Mouse (Mus musculus): Measurements from ENCODE around the gene Cdh12. TPM values are rescaled to one million over a fixed set of nuclear protein-coding genes. Genes with fewer than 3 reads are reported as not detected.
"Not testable (repeated sequence)": the region's sequence is repeated elsewhere in the genome, so short reads cannot be mapped to it uniquely, and the experiment has no call there.

Cdh12 gene
- polyA plus RNA-seq, 1 experiment from 2014 or later = 5.7 TPM

DNA sequence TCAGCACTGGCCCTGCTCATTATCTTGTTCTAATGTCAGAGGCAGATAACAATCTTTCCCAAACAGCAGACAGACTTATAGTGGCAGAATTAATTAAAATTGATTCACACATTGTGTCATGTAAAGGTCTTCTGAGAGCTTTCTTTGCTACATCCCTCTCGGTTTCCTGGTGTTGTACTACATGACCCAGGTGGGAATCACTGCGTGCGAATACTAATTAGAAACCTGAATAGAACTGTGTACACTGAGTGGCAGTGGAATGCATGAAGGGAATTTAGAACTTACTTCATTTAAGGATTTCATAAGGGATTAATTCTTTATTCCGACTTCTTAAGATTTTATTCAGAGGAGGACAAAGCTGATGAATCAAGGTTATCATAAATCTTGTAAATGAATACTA is 121.9 kb downstream of the Cdh12 start:
- no peak overlapping the region for H3K4me2 ChIP-seq (ENCODE audit: low read length)
- no peaks in the 10 kb centered on the region for H3K4me1 ChIP-seq (replicated peaks; ENCODE audit: control insufficient read depth, insufficient read depth, low read length)
- H3K36me3 ChIP-seq (ENCODE audit: control insufficient read depth, insufficient read depth) = no peaks in the 10 kb centered on the region
- no peak overlapping the region for H3K27ac ChIP-seq (ENCODE audit: low read length)
- H3K27me3 ChIP-seq (replicated peaks; ENCODE audit: control insufficient read depth, insufficient read depth, low read length) = no peaks in the 10 kb centered on the region
- 54% methylated on average over 4 of the region's 4 CpGs for WGBS
- H3K4me3 ChIP-seq (replicated peaks; ENCODE audit: low read length) = no peak overlapping the region
- H3K9ac ChIP-seq (replicated peaks; ENCODE audit: low read depth, low read length) = no peak overlapping the region
- no peak for ATAC-seq
- no peaks in the 10 kb centered on the region for H3K9me3 ChIP-seq (ENCODE audit: control insufficient read depth, low read length)

DNA sequence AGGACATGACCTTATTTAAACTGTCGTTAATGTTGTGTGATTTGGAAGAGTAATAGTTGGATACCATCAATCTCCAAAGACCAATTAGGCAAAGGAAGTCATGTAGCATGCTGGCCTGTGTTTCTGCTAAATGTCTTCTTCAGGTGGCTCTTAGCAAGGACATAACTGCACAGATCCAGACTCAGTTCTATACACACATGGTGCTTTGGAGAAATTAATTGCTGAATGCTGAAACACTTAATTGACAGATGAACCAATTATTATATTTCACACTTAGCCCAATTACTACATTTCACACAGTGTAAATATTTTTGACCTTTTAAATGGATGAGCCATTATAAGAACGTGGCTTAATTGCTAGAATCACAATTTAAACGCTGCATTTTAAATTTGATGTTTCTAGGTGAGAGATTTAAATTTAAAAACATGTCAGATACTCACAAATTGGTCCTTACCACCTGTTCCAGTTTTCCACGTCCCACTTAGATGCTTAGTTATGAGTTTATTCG is 133.6 kb downstream of the Cdh12 start:
- Histone ChIP-seq H3K27me3 (replicated peaks; ENCODE audit: control insufficient read depth, insufficient read depth, low read length) (no peaks in the 10 kb centered on the region), H3K4me3 (replicated peaks; ENCODE audit: low read length) (no peak overlapping the region), H3K4me2 (ENCODE audit: low read length) (no peak overlapping the region), H3K27ac (ENCODE audit: low read length) (no peak overlapping the region), H3K9me3 (ENCODE audit: control insufficient read depth, low read length) (no peaks in the 10 kb centered on the region), H3K36me3 (ENCODE audit: control insufficient read depth, insufficient read depth) (no peaks in the 10 kb centered on the region), H3K4me1 (replicated peaks; ENCODE audit: control insufficient read depth, insufficient read depth, low read length) (no peaks in the 10 kb centered on the region), H3K9ac (replicated peaks; ENCODE audit: low read depth, low read length) (no peak overlapping the region)
- peak; percentile 63 for ATAC-seq
- 38% methylated on average over 5 of the region's 5 CpGs for WGBS

DNA sequence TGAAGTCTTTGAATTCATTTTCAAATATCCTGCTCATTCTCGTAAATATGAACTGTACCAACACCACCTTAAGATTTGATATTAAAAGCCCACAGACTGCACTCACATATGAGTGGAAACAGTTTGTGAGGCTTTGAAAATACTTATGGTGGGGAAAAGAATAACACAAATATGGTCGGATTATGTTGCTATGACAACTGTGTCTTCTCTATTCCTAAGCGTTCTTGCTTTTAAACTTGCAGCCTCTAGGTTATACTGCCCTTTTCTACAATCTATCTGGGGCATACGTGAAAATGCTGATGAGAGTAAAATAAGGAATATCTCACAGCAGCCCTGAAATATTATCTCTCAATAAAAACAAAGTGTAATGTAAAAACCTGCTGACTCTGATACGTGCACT is 142.5 kb downstream of the Cdh12 start:
- Histone ChIP-seq H3K4me2 (ENCODE audit: low read length) (no peak overlapping the region), H3K9me3 (ENCODE audit: control insufficient read depth, low read length) (no peaks in the 10 kb centered on the region), H3K4me1 (replicated peaks; ENCODE audit: control insufficient read depth, insufficient read depth, low read length) (no peaks in the 10 kb centered on the region), H3K27me3 (replicated peaks; ENCODE audit: control insufficient read depth, insufficient read depth, low read length) (no peaks in the 10 kb centered on the region), H3K27ac (ENCODE audit: low read length) (no peak overlapping the region), H3K36me3 (ENCODE audit: control insufficient read depth, insufficient read depth) (no peaks in the 10 kb centered on the region), H3K9ac (replicated peaks; ENCODE audit: low read depth, low read length) (no peak overlapping the region), H3K4me3 (replicated peaks; ENCODE audit: low read length) (no peak overlapping the region)
- whole genome bisulfite sequencing = 71% methylated on average over 5 of the region's 5 CpGs
- ATAC-seq = no peak

DNA sequence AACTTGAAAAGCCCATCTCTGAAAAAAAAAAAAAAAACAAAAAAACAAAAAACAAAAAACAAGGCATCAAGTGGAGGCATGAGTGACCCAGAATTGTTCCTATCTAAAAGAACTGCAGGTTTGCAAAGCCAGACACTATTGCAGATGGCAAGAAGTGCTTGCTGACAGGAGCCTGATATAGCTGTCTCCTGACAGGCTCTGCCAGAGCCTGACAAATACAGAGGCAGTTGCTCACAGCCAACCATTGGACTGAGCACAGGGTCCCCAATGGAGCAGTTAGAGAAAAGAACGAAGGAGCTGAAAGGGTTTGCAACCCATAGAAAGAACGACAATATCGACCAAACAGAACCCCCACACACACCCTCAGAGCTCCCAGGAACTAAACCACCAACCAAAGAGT is 156.7 kb downstream of the Cdh12 start:
- H3K4me3 ChIP-seq (replicated peaks; ENCODE audit: low read length); H3K36me3 ChIP-seq (ENCODE audit: control insufficient read depth, insufficient read depth); ATAC-seq; H3K9ac ChIP-seq (replicated peaks; ENCODE audit: low read depth, low read length); H3K27me3 ChIP-seq (replicated peaks; ENCODE audit: control insufficient read depth, insufficient read depth, low read length); H3K4me2 ChIP-seq (ENCODE audit: low read length); H3K9me3 ChIP-seq (ENCODE audit: control insufficient read depth, low read length); H3K4me1 ChIP-seq (replicated peaks; ENCODE audit: control insufficient read depth, insufficient read depth, low read length); H3K27ac ChIP-seq (ENCODE audit: low read length): not testable (repeated sequence)
- WGBS = 85% methylated on average over 3 of the region's 3 CpGs

DNA sequence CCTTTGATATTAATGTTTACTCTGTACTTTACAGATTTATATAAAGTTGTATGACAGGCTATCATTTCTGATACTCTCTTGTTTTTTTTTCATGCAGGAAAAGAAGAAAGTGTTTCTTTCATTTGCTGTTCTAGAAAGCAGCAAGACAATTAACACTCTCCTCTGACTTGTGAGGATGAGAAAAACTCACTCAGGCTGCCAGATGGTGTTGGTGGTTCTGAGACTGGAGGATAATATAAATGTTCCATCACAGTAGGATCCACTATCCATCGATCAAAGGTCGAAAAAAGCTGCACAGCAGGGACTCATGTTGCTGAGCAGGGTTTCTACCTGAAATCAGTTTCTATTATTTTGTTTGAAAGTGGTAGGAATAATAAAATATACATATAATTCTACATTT is 185.5 kb downstream of the Cdh12 start:
- WGBS = 74% methylated on average over 2 of the region's 2 CpGs
- no peak overlapping the region for H3K4me3 ChIP-seq (replicated peaks; ENCODE audit: low read length)
- no peaks in the 10 kb centered on the region for H3K27me3 ChIP-seq (replicated peaks; ENCODE audit: control insufficient read depth, insufficient read depth, low read length)
- no peaks in the 10 kb centered on the region for H3K4me1 ChIP-seq (replicated peaks; ENCODE audit: control insufficient read depth, insufficient read depth, low read length)
- H3K27ac ChIP-seq (ENCODE audit: low read length) = no peak overlapping the region
- no peaks in the 10 kb centered on the region for H3K9me3 ChIP-seq (ENCODE audit: control insufficient read depth, low read length)
- no peak overlapping the region for H3K9ac ChIP-seq (replicated peaks; ENCODE audit: low read depth, low read length)
- no peaks in the 10 kb centered on the region for H3K36me3 ChIP-seq (ENCODE audit: control insufficient read depth, insufficient read depth)
- H3K4me2 ChIP-seq (ENCODE audit: low read length) = no peak overlapping the region
- no peak for ATAC-seq

DNA sequence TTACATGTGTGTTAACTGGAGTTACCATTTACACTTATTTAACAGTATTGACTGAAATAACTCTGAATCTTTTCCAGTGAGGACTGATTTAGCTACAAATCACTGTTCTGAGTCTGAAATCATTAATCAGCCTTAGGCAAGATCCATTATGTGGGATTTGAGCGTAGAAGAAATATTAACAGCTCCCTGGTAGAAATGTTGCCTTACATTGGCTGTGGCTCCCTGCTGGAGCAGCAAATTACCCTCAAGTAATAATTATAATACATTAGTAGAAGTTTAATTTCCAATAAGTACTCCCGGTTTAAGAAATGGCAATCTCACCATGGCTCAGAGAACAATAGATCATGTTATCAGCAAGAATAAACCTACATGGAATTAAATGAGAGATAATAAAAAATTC is 190.1 kb downstream of the Cdh12 start:
- H3K4me1 ChIP-seq (replicated peaks; ENCODE audit: control insufficient read depth, insufficient read depth, low read length) = no peaks in the 10 kb centered on the region
- no peaks in the 10 kb centered on the region for H3K27me3 ChIP-seq (replicated peaks; ENCODE audit: control insufficient read depth, insufficient read depth, low read length)
- H3K36me3 ChIP-seq (ENCODE audit: control insufficient read depth, insufficient read depth) = no peaks in the 10 kb centered on the region
- no peak overlapping the region for H3K4me2 ChIP-seq (ENCODE audit: low read length)
- H3K9ac ChIP-seq (replicated peaks; ENCODE audit: low read depth, low read length) = no peak overlapping the region
- H3K27ac ChIP-seq (ENCODE audit: low read length) = no peak overlapping the region
- WGBS = 70% methylated on average over 2 of the region's 2 CpGs
- H3K4me3 ChIP-seq (replicated peaks; ENCODE audit: low read length) = no peak overlapping the region
- ATAC-seq = no peak
- H3K9me3 ChIP-seq (ENCODE audit: control insufficient read depth, low read length) = no peaks in the 10 kb centered on the region

DNA sequence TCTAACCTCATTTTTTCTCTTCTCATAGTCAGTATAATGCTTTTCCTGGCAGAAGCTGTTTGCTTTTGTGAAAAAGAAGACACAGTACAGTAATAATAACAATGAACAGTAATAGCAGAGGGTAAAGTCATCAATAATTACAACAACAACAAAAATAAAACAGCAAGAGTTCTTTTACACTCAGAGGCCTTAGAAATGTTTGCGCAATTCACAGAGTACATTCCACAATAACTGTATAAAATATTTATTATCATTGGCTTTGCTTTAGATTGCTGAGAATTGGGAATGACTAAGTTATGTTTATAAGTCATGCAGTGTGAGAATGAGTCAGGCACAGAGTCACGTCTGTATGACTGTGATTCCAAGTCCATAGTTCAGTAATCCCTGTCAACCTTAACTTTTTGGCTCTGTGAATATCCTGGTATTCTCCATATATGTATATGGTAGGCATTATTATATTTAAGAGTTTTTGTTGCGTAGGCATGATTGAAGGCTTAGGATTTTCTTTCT is 193.9 kb downstream of the Cdh12 start:
- Histone ChIP-seq H3K9me3 (ENCODE audit: control insufficient read depth, low read length) (no peaks in the 10 kb centered on the region), H3K9ac (replicated peaks; ENCODE audit: low read depth, low read length) (no peak overlapping the region), H3K27me3 (replicated peaks; ENCODE audit: control insufficient read depth, insufficient read depth, low read length) (no peaks in the 10 kb centered on the region), H3K4me3 (replicated peaks; ENCODE audit: low read length) (no peak overlapping the region), H3K27ac (ENCODE audit: low read length) (no peak overlapping the region), H3K36me3 (ENCODE audit: control insufficient read depth, insufficient read depth) (no peaks in the 10 kb centered on the region), H3K4me1 (replicated peaks; ENCODE audit: control insufficient read depth, insufficient read depth, low read length) (no peaks in the 10 kb centered on the region), H3K4me2 (ENCODE audit: low read length) (no peak overlapping the region)
- WGBS = 86% methylated on average over 3 of the region's 3 CpGs
- no peak for ATAC-seq

DNA sequence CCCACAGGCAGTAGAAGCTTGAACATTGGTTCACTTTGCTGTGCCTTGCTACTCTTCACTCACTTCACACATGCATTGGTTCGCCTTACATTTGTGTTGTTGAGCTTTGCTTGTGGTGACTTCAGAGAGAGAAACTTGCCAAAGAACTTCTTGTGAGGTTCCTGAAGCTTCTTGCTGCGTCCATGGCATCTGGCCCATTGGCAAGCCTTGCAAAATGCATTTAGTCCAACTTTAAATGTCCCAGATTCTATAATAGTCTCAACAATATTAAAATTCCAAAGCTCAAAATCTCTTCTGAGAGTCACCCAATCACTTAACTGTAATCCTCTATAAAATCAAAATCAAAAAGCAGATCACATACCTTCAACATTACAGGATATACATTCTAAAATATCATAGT is 211.2 kb downstream of the Cdh12 start:
- Histone ChIP-seq H3K36me3 (ENCODE audit: control insufficient read depth, insufficient read depth) (no peaks in the 10 kb centered on the region), H3K27ac (ENCODE audit: low read length) (no peak overlapping the region), H3K9me3 (ENCODE audit: control insufficient read depth, low read length) (no peaks in the 10 kb centered on the region), H3K4me3 (replicated peaks; ENCODE audit: low read length) (no peak overlapping the region), H3K27me3 (replicated peaks; ENCODE audit: control insufficient read depth, insufficient read depth, low read length) (no peaks in the 10 kb centered on the region), H3K4me2 (ENCODE audit: low read length) (no peak overlapping the region), H3K4me1 (replicated peaks; ENCODE audit: control insufficient read depth, insufficient read depth, low read length) (no peaks in the 10 kb centered on the region), H3K9ac (replicated peaks; ENCODE audit: low read depth, low read length) (no peak overlapping the region)
- ATAC-seq = no peak
- 78% methylated on average over 2 of the region's 2 CpGs for WGBS

DNA sequence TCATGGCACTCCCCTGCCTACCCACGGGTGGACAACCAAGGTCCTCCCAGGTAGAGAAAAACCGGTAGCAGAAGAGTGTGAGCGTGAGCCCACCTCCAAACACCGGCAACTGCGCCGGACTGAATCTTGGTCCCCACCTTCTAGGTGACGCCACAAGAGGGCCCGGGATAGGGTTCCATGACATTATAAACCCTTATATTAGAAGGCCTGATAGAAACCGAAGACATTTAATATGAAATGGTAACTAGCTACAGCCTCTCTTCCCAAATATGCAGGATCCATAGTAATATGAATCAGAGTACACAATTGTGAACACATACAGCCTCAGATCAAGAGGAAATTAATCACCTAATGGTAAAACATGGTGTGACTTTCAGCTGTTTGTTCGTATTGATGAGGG is 217.6 kb downstream of the Cdh12 start, which contains the start of gene Acot10:
TSS of gene Acot10 (minus strand) at position 101 of the 400 bp plus-strand sequence.
- no peak within 1 kb of the TSS for H3K9ac ChIP-seq (replicated peaks; ENCODE audit: low read depth, low read length)
- H3K4me3 ChIP-seq (replicated peaks; ENCODE audit: low read length) = no peak within 1 kb of the TSS
- 89% methylated on average over 10 of the region's 10 CpGs for WGBS
- H3K27ac ChIP-seq (ENCODE audit: low read length) = no peak within 1 kb of the TSS
- no peaks in the 10 kb centered on the region for H3K27me3 ChIP-seq (replicated peaks; ENCODE audit: control insufficient read depth, insufficient read depth, low read length)
- H3K36me3 ChIP-seq (ENCODE audit: control insufficient read depth, insufficient read depth) = no peaks in the 10 kb centered on the region
- no peaks in the 10 kb centered on the region for H3K9me3 ChIP-seq (ENCODE audit: control insufficient read depth, low read length)
- no peak within 1 kb of the TSS for H3K4me2 ChIP-seq (ENCODE audit: low read length)
- ATAC-seq = no peak
- H3K4me1 ChIP-seq (replicated peaks; ENCODE audit: control insufficient read depth, insufficient read depth, low read length) = no peaks in the 10 kb centered on the region; the same call in 1 of the 2 replicates

DNA sequence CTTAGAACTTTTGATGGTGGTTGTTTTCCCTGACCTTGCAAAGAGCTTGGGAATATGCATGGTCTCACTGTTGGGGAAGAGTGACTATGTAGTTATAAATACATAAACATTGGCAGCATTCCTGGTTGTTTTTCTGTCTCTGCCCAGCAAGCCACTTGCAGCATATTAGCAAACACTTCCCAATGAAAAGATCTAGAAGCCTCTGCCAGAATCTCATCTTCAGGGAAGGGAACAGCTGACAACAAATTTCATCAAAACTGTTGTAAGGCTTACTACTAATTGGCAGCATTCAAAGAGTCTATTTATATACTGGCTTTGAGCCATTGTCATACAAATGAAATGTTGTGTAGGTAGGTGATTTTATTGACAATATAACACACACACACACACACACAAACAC is 218.3 kb downstream of the Cdh12 start:
- no peaks in the 10 kb centered on the region for H3K9me3 ChIP-seq (ENCODE audit: control insufficient read depth, low read length)
- peak; percentile 80 for ATAC-seq
- no peaks in the 10 kb centered on the region for H3K36me3 ChIP-seq (ENCODE audit: control insufficient read depth, insufficient read depth)
- H3K27me3 ChIP-seq (replicated peaks; ENCODE audit: control insufficient read depth, insufficient read depth, low read length) = no peaks in the 10 kb centered on the region
- H3K4me2 ChIP-seq (ENCODE audit: low read length) = no peak overlapping the region
- H3K27ac ChIP-seq (ENCODE audit: low read length) = no peak overlapping the region
- no peaks in the 10 kb centered on the region; the same call in 1 of the 2 replicates for H3K4me1 ChIP-seq (replicated peaks; ENCODE audit: control insufficient read depth, insufficient read depth, low read length)
- H3K9ac ChIP-seq (replicated peaks; ENCODE audit: low read depth, low read length) = no peak overlapping the region
- H3K4me3 ChIP-seq (replicated peaks; ENCODE audit: low read length) = no peak overlapping the region
